Mouse (Mus musculus): ENCODE measurements at regions not wholly inside any gene's neighbourhood (a gene's known extent, or its start where the extent isn't known, plus 50 kb on each side); places are given as distances from the start of the nearest gene placed in this dataset.

GRCm38 (mm10) chr16:13486571-13486970, 181.4 kb downstream of the Parn start:
- no peak for TF ChIP-seq CTCF (IDR thresholded peaks at IDR 0.05; ENCODE audit: borderline replicate concordance, insufficient read depth, low read depth, low read length)
- no peak for TF ChIP-seq POLR2A (IDR thresholded peaks at IDR 0.05; ENCODE audit: borderline replicate concordance, insufficient read depth, low read length)
